Mouse (Mus musculus) urinary bladder, postnatal 14 days (tissue): ENCODE data around the gene Gm31571.
"Not testable (repeated sequence)": the region's sequence is repeated elsewhere in the genome, so short reads cannot be mapped to it uniquely, and the experiment has no call there.

Source experiments
- DNase-seq: peaks from one replicate; pipeline ENCODE4 v3.0.0; 2021; ENCODE audit warnings: low spot score

The Gm31571 gene

GRCm38 (mm10) chrY:22051253-22051652 lies at the start of gene Gm31571:
Gene Gm31571, minus strand, starts transcription at chrY:22051353.
- DNase-seq, result not testable (repeated sequence)
